Mouse (Mus musculus): ENCODE measurements around the gene Fndc3b.

GRCm38 (mm10) chr3:27605613-27606012, 105.5 kb downstream of the Fndc3b start:
- TF ChIP-seq CTCF (IDR thresholded peaks at IDR 0.05; ENCODE audit: low read depth), result no peak
- no peak for TF ChIP-seq EP300 (IDR thresholded peaks at IDR 0.05; ENCODE audit: low read depth)

Measured in liver, postnatal 0 days (tissue).